Mouse (Mus musculus) liver, embryonic 11.5 days (tissue): ENCODE data around the gene Nrxn3. TPM values are rescaled to one million over a fixed set of nuclear protein-coding genes. Genes with fewer than 3 reads are reported as not detected.

ENCODE experiments used
- ATAC-seq: fragments of 200-750 bp; cut with Nextera tagmentation; replicated peaks from 2 replicates; pipeline ENCODE4 v1.8.0; 2017; ENCODE audit warnings: moderate number of reproducible peaks, mild to moderate bottlenecking, moderate TSS enrichment, moderate library complexity; ENCODE audit not compliant: low FRiP score
- DNase-seq: peaks from one replicate; pipeline ENCODE4 v3.0.0-alpha.2; 2017; ENCODE audit warnings: low spot score
- H3K27ac ChIP-seq: fragments of 300-500 bp; sonication (generic); 2 replicates; pipeline ENCODE4 v1.5.1; 2014; ENCODE audit warnings: mild to moderate bottlenecking, low read depth, low read length, control low read depth
- H3K27me3 ChIP-seq: fragments of 300-500 bp; sonication (generic); replicated peaks from 2 replicates; pipeline ENCODE4 v1.6.1; 2014; ENCODE audit warnings: low read length, mixed read lengths; ENCODE audit not compliant: control insufficient read depth, insufficient read depth
- H3K36me3 ChIP-seq: fragments of 300-500 bp; sonication (generic); 2 replicates; pipeline ENCODE4 v1.6.1; 2014; ENCODE audit warnings: mild to moderate bottlenecking, low read length, moderate library complexity, mixed read lengths; ENCODE audit not compliant: control insufficient read depth, insufficient read depth
- H3K4me1 ChIP-seq: fragments of 300-500 bp; sonication (generic); replicated peaks from 2 replicates; pipeline ENCODE4 v1.6.1; 2014; ENCODE audit warnings: low read length, mixed read lengths; ENCODE audit not compliant: control insufficient read depth, insufficient read depth
- H3K4me2 ChIP-seq: fragments of 300-500 bp; sonication (generic); 2 replicates; pipeline ENCODE4 v1.6.1; 2014; ENCODE audit warnings: mild to moderate bottlenecking, control low read depth, moderate library complexity
- H3K4me3 ChIP-seq: fragments of 300-500 bp; sonication (generic); 2 replicates; pipeline ENCODE4 v1.5.1; 2014; ENCODE audit warnings: low read depth, low read length, control low read depth
- H3K9ac ChIP-seq: fragments of 300-500 bp; sonication (generic); 2 replicates; pipeline ENCODE4 v1.6.1; 2014; ENCODE audit warnings: low read depth, low read length, control low read depth
- H3K9me3 ChIP-seq: fragments of 300-500 bp; sonication (generic); 2 replicates; pipeline ENCODE4 v1.6.1; 2016; ENCODE audit warnings: low read length, inconsistent platforms, mixed read lengths; ENCODE audit not compliant: control insufficient read depth
- whole genome bisulfite sequencing: fragments of 180-500 bp; shearing (Covaris S2); extraction: QIAGEN DNeasy Blood & Tissue Kit; methylation state at CpG from one replicate; pipeline ENCODE4 v1.1.7; 2014; 5-methylcytosine and 5-hydroxymethylcytosine counted together
- polyA plus RNA-seq: library from polyadenylated mRNA; unstranded; fragments of >200 nt; fragmentation: Nextera tagmentation; extraction: Ambion mirVana; gene quantifications from 2 replicates; pipeline ENCODE4 v1.2.1, GENCODE M21; 2014

Gene Nrxn3
- polyA plus RNA-seq, 1 experiment from 2014 or later, result 3.3 TPM

GRCm38 (mm10) chr12:90183021-90183420 lies 1460.3 kb downstream of the Nrxn3 start:
- Histone ChIP-seq H3K27me3 (no peaks in the 10 kb centered on the region), H3K9me3 (no peaks in the 10 kb centered on the region), H3K4me3 (no peak overlapping the region), H3K4me2 (no peak overlapping the region), H3K9ac (no peak overlapping the region), H3K27ac (no peak overlapping the region), H3K4me1 (no peaks in the 10 kb centered on the region), H3K36me3 (no peaks in the 10 kb centered on the region)
- 80% methylated on average over 2 of the region's 2 CpGs for WGBS
- ATAC-seq, result no peak
- DNase-seq, result no peak

GRCm38 (mm10) chr12:90196161-90196560 lies 1473.5 kb downstream of the Nrxn3 start:
- Histone ChIP-seq H3K27me3 (no peaks in the 10 kb centered on the region), H3K9ac (no peak overlapping the region), H3K27ac (no peak overlapping the region), H3K4me2 (no peak overlapping the region), H3K36me3 (no peaks in the 10 kb centered on the region), H3K4me1 (no peaks in the 10 kb centered on the region), H3K4me3 (no peak overlapping the region), H3K9me3 (no peaks in the 10 kb centered on the region)
- DNase-seq (no peak), ATAC-seq (no peak)

GRCm38 (mm10) chr12:90197994-90198393 lies 1475.3 kb downstream of the Nrxn3 start:
- no peak for ATAC-seq
- Histone ChIP-seq H3K9me3 (no peaks in the 10 kb centered on the region), H3K4me1 (no peaks in the 10 kb centered on the region), H3K4me2 (no peak overlapping the region), H3K27ac (no peak overlapping the region), H3K36me3 (no peaks in the 10 kb centered on the region), H3K4me3 (no peak overlapping the region), H3K9ac (no peak overlapping the region), H3K27me3 (no peaks in the 10 kb centered on the region)
- 89% methylated on average over 3 of the region's 3 CpGs for WGBS
- no peak for DNase-seq

- H3K27ac ChIP-seq, result no peak overlapping the region
- no peak overlapping the region for H3K4me2 ChIP-seq
- no peak overlapping the region for H3K4me3 ChIP-seq
- H3K9me3 ChIP-seq, result no peaks in the 10 kb centered on the region
- H3K4me1 ChIP-seq, result no peaks in the 10 kb centered on the region
- 89% methylated on average over 1 of the region's 1 CpGs for WGBS
- H3K36me3 ChIP-seq, result no peaks in the 10 kb centered on the region
- H3K9ac ChIP-seq, result no peak overlapping the region
- DNase-seq (no peak), ATAC-seq (no peak)
- H3K27me3 ChIP-seq, result no peaks in the 10 kb centered on the region
Measured at GRCm38 (mm10) chr12:90202501-90202900, 1479.8 kb downstream of the Nrxn3 start.

- DNase-seq (no peak), ATAC-seq (no peak)
- H3K9ac ChIP-seq, result no peak overlapping the region
- H3K4me1 ChIP-seq, result no peaks in the 10 kb centered on the region
- no peak overlapping the region for H3K4me2 ChIP-seq
- H3K27ac ChIP-seq, result no peak overlapping the region
- WGBS, result 60% methylated on average over 2 of the region's 2 CpGs
- no peaks in the 10 kb centered on the region for H3K27me3 ChIP-seq
- H3K9me3 ChIP-seq, result no peaks in the 10 kb centered on the region
- no peaks in the 10 kb centered on the region for H3K36me3 ChIP-seq
- H3K4me3 ChIP-seq, result no peak overlapping the region
Measured at GRCm38 (mm10) chr12:90211410-90211809, 1488.7 kb downstream of the Nrxn3 start.

GRCm38 (mm10) chr12:90217060-90217459 lies 1494.4 kb downstream of the Nrxn3 start:
- H3K4me2 ChIP-seq, result no peak overlapping the region
- WGBS, result 70% methylated on average over 6 of the region's 6 CpGs
- H3K27me3 ChIP-seq, result no peaks in the 10 kb centered on the region
- DNase-seq, result no peak
- H3K4me1 ChIP-seq, result no peaks in the 10 kb centered on the region
- no peak for ATAC-seq
- H3K4me3 ChIP-seq, result no peak overlapping the region
- H3K9me3 ChIP-seq, result no peaks in the 10 kb centered on the region
- H3K9ac ChIP-seq, result no peak overlapping the region
- H3K36me3 ChIP-seq, result no peaks in the 10 kb centered on the region
- H3K27ac ChIP-seq, result no peak overlapping the region

GRCm38 (mm10) chr12:90229062-90229461 lies 1506.4 kb downstream of the Nrxn3 start:
- 58% methylated on average over 2 of the region's 2 CpGs for WGBS

GRCm38 (mm10) chr12:90236093-90236492 lies 1513.4 kb downstream of the Nrxn3 start:
- Histone ChIP-seq H3K9me3 (no peaks in the 10 kb centered on the region), H3K4me1 (no peaks in the 10 kb centered on the region), H3K36me3 (no peaks in the 10 kb centered on the region), H3K27me3 (no peaks in the 10 kb centered on the region), H3K4me3 (no peak overlapping the region), H3K27ac (no peak overlapping the region), H3K4me2 (no peak overlapping the region), H3K9ac (no peak overlapping the region)
- 40% methylated on average over 5 of the region's 5 CpGs for WGBS
- no peak for DNase-seq
- no peak for ATAC-seq

More at GRCm38 (mm10) chr12:90229062-90229461, 1506.4 kb downstream of the Nrxn3 start:
- DNase-seq, result no peak
- no peak overlapping the region for H3K27ac ChIP-seq
- H3K4me3 ChIP-seq, result no peak overlapping the region
- H3K9ac ChIP-seq, result no peak overlapping the region
- no peak overlapping the region for H3K4me2 ChIP-seq
- no peak for ATAC-seq
- H3K36me3 ChIP-seq, result no peaks in the 10 kb centered on the region
- H3K27me3 ChIP-seq, result no peaks in the 10 kb centered on the region
- no peaks in the 10 kb centered on the region for H3K4me1 ChIP-seq
- H3K9me3 ChIP-seq, result no peaks in the 10 kb centered on the region

- no peaks in the 10 kb centered on the region for H3K9me3 ChIP-seq
- H3K4me3 ChIP-seq, result no peak overlapping the region
- 62% methylated on average over 4 of the region's 4 CpGs for WGBS
- H3K4me2 ChIP-seq, result no peak overlapping the region
- DNase-seq (no peak), ATAC-seq (no peak)
- no peaks in the 10 kb centered on the region for H3K4me1 ChIP-seq
- no peak overlapping the region for H3K9ac ChIP-seq
- no peaks in the 10 kb centered on the region for H3K36me3 ChIP-seq
- no peaks in the 10 kb centered on the region for H3K27me3 ChIP-seq
- H3K27ac ChIP-seq, result no peak overlapping the region
Measured at GRCm38 (mm10) chr12:90260301-90260700, 1537.6 kb downstream of the Nrxn3 start.
